Mouse (Mus musculus): ENCODE measurements around the gene Nog. TPM values are rescaled to one million over a fixed set of nuclear protein-coding genes. Genes with fewer than 3 reads are reported as not detected.

Nog gene
- polyA plus RNA-seq, 1 experiment from 2014 or later = 1.7 TPM

- no peaks in the 10 kb centered on the region for H3K27me3 ChIP-seq (replicated peaks; ENCODE audit: control insufficient read depth, insufficient read depth, low read length)
- no peak overlapping the region for H3K4me3 ChIP-seq (replicated peaks; ENCODE audit: low read length)
- H3K9me3 ChIP-seq (ENCODE audit: control insufficient read depth, low read length) = no peaks in the 10 kb centered on the region
- WGBS = 51% methylated on average over 5 of the region's 5 CpGs
- no peaks in the 10 kb centered on the region for H3K36me3 ChIP-seq (ENCODE audit: control insufficient read depth, insufficient read depth)
- H3K9ac ChIP-seq (replicated peaks; ENCODE audit: low read depth, low read length) = no peak overlapping the region
- ATAC-seq = no peak
- no peak overlapping the region for H3K27ac ChIP-seq (ENCODE audit: low read length)
- H3K4me1 ChIP-seq (replicated peaks; ENCODE audit: control insufficient read depth, insufficient read depth, low read length) = peaks cover 22% of the 10 kb centered on the region
- no peak overlapping the region for H3K4me2 ChIP-seq (ENCODE audit: low read length)
Observed at GRCm38 (mm10) chr11:89314374-89314773, 12.2 kb upstream of the Nog start.

- Histone ChIP-seq H3K4me3 (replicated peaks; ENCODE audit: low read length) (no peak overlapping the region), H3K36me3 (ENCODE audit: control insufficient read depth, insufficient read depth) (no peaks in the 10 kb centered on the region), H3K9me3 (ENCODE audit: control insufficient read depth, low read length) (no peaks in the 10 kb centered on the region), H3K4me1 (replicated peaks; ENCODE audit: control insufficient read depth, insufficient read depth, low read length) (peaks cover 8% of the 10 kb centered on the region), H3K27ac (ENCODE audit: low read length) (no peak overlapping the region), H3K9ac (replicated peaks; ENCODE audit: low read depth, low read length) (no peak overlapping the region), H3K27me3 (replicated peaks; ENCODE audit: control insufficient read depth, insufficient read depth, low read length) (no peaks in the 10 kb centered on the region), H3K4me2 (ENCODE audit: low read length) (no peak overlapping the region)
- 4% methylated on average over 3 of the region's 3 CpGs for WGBS
- ATAC-seq = no peak
Observed at GRCm38 (mm10) chr11:89312378-89312777, 10.2 kb upstream of the Nog start.

DNA sequence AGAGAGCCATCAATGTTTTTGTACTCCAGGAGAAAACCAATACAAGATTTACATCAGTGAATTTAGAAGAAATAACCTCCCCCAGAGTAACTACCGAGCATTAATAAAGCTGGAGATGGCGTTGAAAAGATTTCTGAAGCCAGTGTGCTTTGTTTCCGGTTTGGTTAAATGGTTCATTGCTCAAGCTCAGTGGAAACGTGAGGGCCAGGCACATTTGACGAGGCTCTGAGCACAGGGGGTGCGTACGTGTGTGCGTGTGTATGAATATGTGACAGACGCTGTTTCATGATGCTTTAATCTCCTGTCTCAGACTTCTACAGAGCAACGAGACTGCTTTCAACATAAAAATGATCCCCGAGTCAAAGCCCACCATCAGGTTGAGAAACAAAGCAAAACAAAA is 8.1 kb upstream of the Nog start:
- ATAC-seq = no peak
- Histone ChIP-seq H3K4me3 (replicated peaks; ENCODE audit: low read length) (no peak overlapping the region), H3K4me2 (ENCODE audit: low read length) (no peak overlapping the region), H3K27ac (ENCODE audit: low read length) (no peak overlapping the region), H3K36me3 (ENCODE audit: control insufficient read depth, insufficient read depth) (no peaks in the 10 kb centered on the region), H3K27me3 (replicated peaks; ENCODE audit: control insufficient read depth, insufficient read depth, low read length) (no peaks in the 10 kb centered on the region), H3K9ac (replicated peaks; ENCODE audit: low read depth, low read length) (no peak overlapping the region), H3K4me1 (replicated peaks; ENCODE audit: control insufficient read depth, insufficient read depth, low read length) (peaks cover 4% of the 10 kb centered on the region), H3K9me3 (ENCODE audit: control insufficient read depth, low read length) (no peaks in the 10 kb centered on the region)
- WGBS = 38% methylated on average over 11 of the region's 11 CpGs

DNA sequence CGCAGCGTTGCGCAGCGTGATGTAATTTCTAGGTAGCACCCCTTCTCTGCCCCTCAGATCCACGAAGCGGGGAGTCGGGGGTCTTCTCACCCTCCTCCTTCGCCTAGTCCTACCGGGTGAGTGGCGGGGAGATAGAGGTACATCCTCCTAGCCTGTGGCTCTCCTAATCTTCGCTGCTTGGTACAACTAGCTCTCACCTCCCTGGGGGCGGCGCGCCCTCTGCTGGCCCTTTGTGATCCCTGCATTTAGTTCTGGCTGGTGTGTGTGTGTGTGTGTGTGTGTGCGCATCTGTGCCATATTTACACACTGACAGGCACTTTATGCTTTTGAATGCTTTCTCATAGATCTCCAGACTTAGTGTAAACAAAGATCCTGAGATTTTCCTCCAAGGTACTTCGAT is 1.3 kb upstream of the Nog start:
- Histone ChIP-seq H3K27me3 (replicated peaks; ENCODE audit: control insufficient read depth, insufficient read depth, low read length) (no peaks in the 10 kb centered on the region), H3K27ac (ENCODE audit: low read length) (no peak overlapping the region), H3K36me3 (ENCODE audit: control insufficient read depth, insufficient read depth) (no peaks in the 10 kb centered on the region), H3K9ac (replicated peaks; ENCODE audit: low read depth, low read length) (0 out of 2 replicates have a peak overlapping the region, but pooled peaks have one; percentile 31), H3K9me3 (ENCODE audit: control insufficient read depth, low read length) (no peaks in the 10 kb centered on the region), H3K4me1 (replicated peaks; ENCODE audit: control insufficient read depth, insufficient read depth, low read length) (peaks cover 30% of the 10 kb centered on the region), H3K4me2 (ENCODE audit: low read length) (peak overlapping the region; percentile 97), H3K4me3 (replicated peaks; ENCODE audit: low read length) (peak overlapping the region; percentile 73)
- 2% methylated on average over 16 of the region's 16 CpGs for WGBS
- peak; percentile 75 for ATAC-seq

DNA sequence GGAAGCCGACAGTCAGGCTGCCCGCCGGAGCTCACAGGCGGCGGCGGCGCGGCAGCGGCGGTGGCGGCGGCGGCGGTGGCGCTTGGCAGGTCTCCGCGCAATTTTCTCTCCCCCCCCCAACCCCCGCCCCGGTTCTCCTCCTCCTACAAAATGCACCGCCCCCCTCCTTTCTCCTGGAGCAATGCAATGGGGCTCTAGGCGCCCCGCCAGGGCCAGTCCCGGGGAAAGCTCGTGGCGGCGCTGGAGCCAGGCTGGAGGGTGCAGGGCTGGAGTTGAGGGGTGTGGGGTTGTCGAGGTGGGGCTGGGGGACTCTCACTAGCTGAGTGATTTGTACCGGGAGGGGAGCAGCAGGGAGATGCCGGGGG is 666 bp upstream of the Nog start:
- Histone ChIP-seq H3K4me3 (replicated peaks; ENCODE audit: low read length) (peak overlapping the region; percentile 73), H3K27ac (ENCODE audit: low read length) (peak overlapping the region; percentile 89), H3K4me1 (replicated peaks; ENCODE audit: control insufficient read depth, insufficient read depth, low read length) (peaks cover 37% of the 10 kb centered on the region), H3K9me3 (ENCODE audit: control insufficient read depth, low read length) (no peaks in the 10 kb centered on the region), H3K27me3 (replicated peaks; ENCODE audit: control insufficient read depth, insufficient read depth, low read length) (no peaks in the 10 kb centered on the region), H3K9ac (replicated peaks; ENCODE audit: low read depth, low read length) (peak overlapping the region; percentile 71), H3K4me2 (ENCODE audit: low read length) (peak overlapping the region; percentile 97), H3K36me3 (ENCODE audit: control insufficient read depth, insufficient read depth) (no peaks in the 10 kb centered on the region)
- ATAC-seq = peak; percentile 68
- 3% methylated on average over 20 of the region's 29 CpGs for WGBS

- peak; percentile 0; the same call in 1 of the 2 replicates for ATAC-seq
- peak overlapping the region; percentile 89 for H3K27ac ChIP-seq (ENCODE audit: low read length)
- peak overlapping the region; percentile 73 for H3K4me3 ChIP-seq (replicated peaks; ENCODE audit: low read length)
- H3K4me2 ChIP-seq (ENCODE audit: low read length) = peak overlapping the region; percentile 97
- H3K9me3 ChIP-seq (ENCODE audit: control insufficient read depth, low read length) = no peaks in the 10 kb centered on the region
- no peaks in the 10 kb centered on the region for H3K27me3 ChIP-seq (replicated peaks; ENCODE audit: control insufficient read depth, insufficient read depth, low read length)
- WGBS = under 1% methylated on average over 53 of the region's 53 CpGs
- H3K4me1 ChIP-seq (replicated peaks; ENCODE audit: control insufficient read depth, insufficient read depth, low read length) = peaks cover 40% of the 10 kb centered on the region
- H3K9ac ChIP-seq (replicated peaks; ENCODE audit: low read depth, low read length) = peak overlapping the region; percentile 71
- H3K36me3 ChIP-seq (ENCODE audit: control insufficient read depth, insufficient read depth) = no peaks in the 10 kb centered on the region
Observed at GRCm38 (mm10) chr11:89301331-89302055, 639 bp downstream of the Nog start.

GRCm38 (mm10) chr11:89299784-89300775 is 2.1 kb downstream of the Nog start:
- 2% methylated on average over 25 of the region's 26 CpGs for WGBS
- ATAC-seq = no peak

GRCm38 (mm10) chr11:89299116-89299783 is 2.9 kb downstream of the Nog start:
- ATAC-seq = peak; percentile 38; the same call in 1 of the 2 replicates
- under 1% methylated on average over 32 of the region's 36 CpGs for WGBS
- H3K4me3 ChIP-seq (replicated peaks; ENCODE audit: low read length) = peak overlapping the region; percentile 50
- H3K9ac ChIP-seq (replicated peaks; ENCODE audit: low read depth, low read length) = peak overlapping the region; percentile 52
- peak overlapping the region; percentile 91 for H3K4me2 ChIP-seq (ENCODE audit: low read length)
- no peaks in the 10 kb centered on the region for H3K27me3 ChIP-seq (replicated peaks; ENCODE audit: control insufficient read depth, insufficient read depth, low read length)
- no peaks in the 10 kb centered on the region for H3K9me3 ChIP-seq (ENCODE audit: control insufficient read depth, low read length)
- peaks cover 40% of the 10 kb centered on the region for H3K4me1 ChIP-seq (replicated peaks; ENCODE audit: control insufficient read depth, insufficient read depth, low read length)
- H3K36me3 ChIP-seq (ENCODE audit: control insufficient read depth, insufficient read depth) = no peaks in the 10 kb centered on the region
- peak overlapping the region; percentile 55 for H3K27ac ChIP-seq (ENCODE audit: low read length)

More at GRCm38 (mm10) chr11:89299784-89300775, 2.1 kb downstream of the Nog start:
- H3K4me2 ChIP-seq (ENCODE audit: low read length) = peak overlapping the region; percentile 91
- peak overlapping the region; percentile 50 for H3K4me3 ChIP-seq (replicated peaks; ENCODE audit: low read length)
- peaks cover 40% of the 10 kb centered on the region for H3K4me1 ChIP-seq (replicated peaks; ENCODE audit: control insufficient read depth, insufficient read depth, low read length)
- peak overlapping the region; percentile 22; the same call in 1 of the 2 replicates for H3K9ac ChIP-seq (replicated peaks; ENCODE audit: low read depth, low read length)
- no peaks in the 10 kb centered on the region for H3K27me3 ChIP-seq (replicated peaks; ENCODE audit: control insufficient read depth, insufficient read depth, low read length)
- no peaks in the 10 kb centered on the region for H3K36me3 ChIP-seq (ENCODE audit: control insufficient read depth, insufficient read depth)
- H3K9me3 ChIP-seq (ENCODE audit: control insufficient read depth, low read length) = no peaks in the 10 kb centered on the region
- H3K27ac ChIP-seq (ENCODE audit: low read length) = no peak overlapping the region
